Mouse (Mus musculus): ENCODE results near the gene Caln1. TPM values are rescaled to one million over a fixed set of nuclear protein-coding genes. Genes with fewer than 3 reads are reported as not detected.

The Caln1 gene
- 40.4 and 49.3 TPM in 2 replicates for polyA plus RNA-seq (2015; fragmentation: Nextera tagmentation; extraction: Ambion mirVana)

- H3K4me2 ChIP-seq (ENCODE audit: low read length): no peak within 1 kb of the TSS
- ATAC-seq: no peak
Measured at GRCm38 (mm10) chr5:130369237-130369636, at the start of gene Caln1. Caln1 (plus strand) TSS chr5:130369455.

GRCm38 (mm10) chr5:130319783-130320182 is 49.5 kb upstream of the Caln1 start:
- no peak overlapping the region for H3K4me3 ChIP-seq (ENCODE audit: low read length)
- H3K9ac ChIP-seq (ENCODE audit: low read depth, low read length): no peak overlapping the region
- no peak overlapping the region for H3K4me2 ChIP-seq (ENCODE audit: low read length)
- no peaks in the 10 kb centered on the region for H3K9me3 ChIP-seq (ENCODE audit: control insufficient read depth, low read length)
- no peak overlapping the region for H3K27ac ChIP-seq (ENCODE audit: low read depth, low read length)
- 95% methylated on average over 5 of the region's 5 CpGs for WGBS
- no peaks in the 10 kb centered on the region for H3K36me3 ChIP-seq (ENCODE audit: control insufficient read depth, insufficient read depth, low read length)
- ATAC-seq: no peak
- H3K27me3 ChIP-seq (replicated peaks; ENCODE audit: control insufficient read depth, insufficient read depth, low read length): no peaks in the 10 kb centered on the region
- H3K4me1 ChIP-seq (ENCODE audit: control insufficient read depth, insufficient read depth, low read depth, low read length): no peaks in the 10 kb centered on the region

More at GRCm38 (mm10) chr5:130369237-130369636, at the start of gene Caln1:
- no peaks in the 10 kb centered on the region for H3K4me1 ChIP-seq (ENCODE audit: control insufficient read depth, insufficient read depth, low read depth, low read length)
- H3K36me3 ChIP-seq (ENCODE audit: control insufficient read depth, insufficient read depth, low read length): no peaks in the 10 kb centered on the region
- H3K9me3 ChIP-seq (ENCODE audit: control insufficient read depth, low read length): no peaks in the 10 kb centered on the region
- no peaks in the 10 kb centered on the region for H3K27me3 ChIP-seq (replicated peaks; ENCODE audit: control insufficient read depth, insufficient read depth, low read length)
- WGBS: 59% methylated on average over 11 of the region's 11 CpGs
- H3K9ac ChIP-seq (ENCODE audit: low read depth, low read length): no peak within 1 kb of the TSS
- no peak within 1 kb of the TSS for H3K4me3 ChIP-seq (ENCODE audit: low read length)
- H3K27ac ChIP-seq (ENCODE audit: low read depth, low read length): no peak within 1 kb of the TSS

- Histone ChIP-seq H3K4me3 (ENCODE audit: low read length) (no peak overlapping the region), H3K36me3 (ENCODE audit: control insufficient read depth, insufficient read depth, low read length) (no peaks in the 10 kb centered on the region; the same call in 1 of the 2 replicates), H3K27ac (ENCODE audit: low read depth, low read length) (no peak overlapping the region), H3K4me1 (ENCODE audit: control insufficient read depth, insufficient read depth, low read depth, low read length) (no peaks in the 10 kb centered on the region), H3K9ac (ENCODE audit: low read depth, low read length) (no peak overlapping the region), H3K4me2 (ENCODE audit: low read length) (no peak overlapping the region), H3K27me3 (replicated peaks; ENCODE audit: control insufficient read depth, insufficient read depth, low read length) (no peaks in the 10 kb centered on the region), H3K9me3 (ENCODE audit: control insufficient read depth, low read length) (no peaks in the 10 kb centered on the region)
- ATAC-seq: peak; percentile 70
- 68% methylated on average over 3 of the region's 3 CpGs for WGBS
Measured at GRCm38 (mm10) chr5:130320485-130320884, 48.8 kb upstream of the Caln1 start.

- Histone ChIP-seq H3K27ac (ENCODE audit: low read depth, low read length) (no peak overlapping the region), H3K36me3 (ENCODE audit: control insufficient read depth, insufficient read depth, low read length) (no peaks in the 10 kb centered on the region; the same call in 1 of the 2 replicates), H3K4me1 (ENCODE audit: control insufficient read depth, insufficient read depth, low read depth, low read length) (no peaks in the 10 kb centered on the region), H3K27me3 (replicated peaks; ENCODE audit: control insufficient read depth, insufficient read depth, low read length) (no peaks in the 10 kb centered on the region), H3K4me3 (ENCODE audit: low read length) (no peak overlapping the region), H3K9ac (ENCODE audit: low read depth, low read length) (no peak overlapping the region), H3K9me3 (ENCODE audit: control insufficient read depth, low read length) (no peaks in the 10 kb centered on the region), H3K4me2 (ENCODE audit: low read length) (no peak overlapping the region)
- 89% methylated on average over 8 of the region's 8 CpGs for WGBS
- no peak for ATAC-seq
Measured at GRCm38 (mm10) chr5:130325486-130325885, 43.8 kb upstream of the Caln1 start.

- Histone ChIP-seq H3K27me3 (replicated peaks; ENCODE audit: control insufficient read depth, insufficient read depth, low read length) (no peaks in the 10 kb centered on the region), H3K4me3 (ENCODE audit: low read length) (no peak overlapping the region), H3K9ac (ENCODE audit: low read depth, low read length) (no peak overlapping the region), H3K27ac (ENCODE audit: low read depth, low read length) (no peak overlapping the region), H3K36me3 (ENCODE audit: control insufficient read depth, insufficient read depth, low read length) (no peaks in the 10 kb centered on the region; the same call in 1 of the 2 replicates), H3K4me2 (ENCODE audit: low read length) (no peak overlapping the region), H3K4me1 (ENCODE audit: control insufficient read depth, insufficient read depth, low read depth, low read length) (peaks cover 3% of the 10 kb centered on the region; the same call in 1 of the 2 replicates), H3K9me3 (ENCODE audit: control insufficient read depth, low read length) (no peaks in the 10 kb centered on the region)
- WGBS: 71% methylated on average over 6 of the region's 6 CpGs
- ATAC-seq: no peak
Measured at GRCm38 (mm10) chr5:130327615-130328263, 41.5 kb upstream of the Caln1 start.

GRCm38 (mm10) chr5:130328366-130328765 is 40.9 kb upstream of the Caln1 start:
- H3K36me3 ChIP-seq (ENCODE audit: control insufficient read depth, insufficient read depth, low read length): no peaks in the 10 kb centered on the region; the same call in 1 of the 2 replicates
- WGBS: 78% methylated on average over 9 of the region's 9 CpGs
- H3K27ac ChIP-seq (ENCODE audit: low read depth, low read length): no peak overlapping the region
- no peaks in the 10 kb centered on the region for H3K27me3 ChIP-seq (replicated peaks; ENCODE audit: control insufficient read depth, insufficient read depth, low read length)
- H3K9ac ChIP-seq (ENCODE audit: low read depth, low read length): no peak overlapping the region
- no peak for ATAC-seq
- no peaks in the 10 kb centered on the region for H3K9me3 ChIP-seq (ENCODE audit: control insufficient read depth, low read length)
- H3K4me1 ChIP-seq (ENCODE audit: control insufficient read depth, insufficient read depth, low read depth, low read length): peaks cover 3% of the 10 kb centered on the region; the same call in 1 of the 2 replicates
- no peak overlapping the region for H3K4me3 ChIP-seq (ENCODE audit: low read length)
- H3K4me2 ChIP-seq (ENCODE audit: low read length): no peak overlapping the region

- H3K9me3 ChIP-seq (ENCODE audit: control insufficient read depth, low read length): no peaks in the 10 kb centered on the region
- H3K9ac ChIP-seq (ENCODE audit: low read depth, low read length): no peak overlapping the region
- H3K27me3 ChIP-seq (replicated peaks; ENCODE audit: control insufficient read depth, insufficient read depth, low read length): no peaks in the 10 kb centered on the region
- ATAC-seq: no peak
- no peak overlapping the region for H3K4me3 ChIP-seq (ENCODE audit: low read length)
- peaks cover 5% of the 10 kb centered on the region; the same call in 1 of the 2 replicates for H3K4me1 ChIP-seq (ENCODE audit: control insufficient read depth, insufficient read depth, low read depth, low read length)
- H3K4me2 ChIP-seq (ENCODE audit: low read length): no peak overlapping the region
- H3K27ac ChIP-seq (ENCODE audit: low read depth, low read length): no peak overlapping the region
- H3K36me3 ChIP-seq (ENCODE audit: control insufficient read depth, insufficient read depth, low read length): no peaks in the 10 kb centered on the region; the same call in 1 of the 2 replicates
- 84% methylated on average over 2 of the region's 2 CpGs for WGBS
Measured at GRCm38 (mm10) chr5:130329889-130330288, 39.4 kb upstream of the Caln1 start.

GRCm38 (mm10) chr5:130330801-130331200 is 38.5 kb upstream of the Caln1 start:
- H3K27ac ChIP-seq (ENCODE audit: low read depth, low read length): no peak overlapping the region
- no peaks in the 10 kb centered on the region; the same call in 1 of the 2 replicates for H3K9me3 ChIP-seq (ENCODE audit: control insufficient read depth, low read length)
- H3K4me2 ChIP-seq (ENCODE audit: low read length): no peak overlapping the region
- peaks cover 5% of the 10 kb centered on the region; the same call in 1 of the 2 replicates for H3K4me1 ChIP-seq (ENCODE audit: control insufficient read depth, insufficient read depth, low read depth, low read length)
- peaks cover 7% of the 10 kb centered on the region for H3K36me3 ChIP-seq (ENCODE audit: control insufficient read depth, insufficient read depth, low read length)
- H3K9ac ChIP-seq (ENCODE audit: low read depth, low read length): no peak overlapping the region
- H3K4me3 ChIP-seq (ENCODE audit: low read length): no peak overlapping the region
- H3K27me3 ChIP-seq (replicated peaks; ENCODE audit: control insufficient read depth, insufficient read depth, low read length): no peaks in the 10 kb centered on the region
- ATAC-seq: no peak
- WGBS: 69% methylated on average over 4 of the region's 4 CpGs

- no peaks in the 10 kb centered on the region; the same call in 1 of the 2 replicates for H3K9me3 ChIP-seq (ENCODE audit: control insufficient read depth, low read length)
- H3K27me3 ChIP-seq (replicated peaks; ENCODE audit: control insufficient read depth, insufficient read depth, low read length): no peaks in the 10 kb centered on the region
- no peak for ATAC-seq
- H3K4me3 ChIP-seq (ENCODE audit: low read length): no peak overlapping the region
- H3K36me3 ChIP-seq (ENCODE audit: control insufficient read depth, insufficient read depth, low read length): peaks cover 7% of the 10 kb centered on the region
- no peak overlapping the region for H3K4me2 ChIP-seq (ENCODE audit: low read length)
- 45% methylated on average over 4 of the region's 4 CpGs for WGBS
- H3K27ac ChIP-seq (ENCODE audit: low read depth, low read length): no peak overlapping the region
- H3K9ac ChIP-seq (ENCODE audit: low read depth, low read length): no peak overlapping the region
- peaks cover 5% of the 10 kb centered on the region; the same call in 1 of the 2 replicates for H3K4me1 ChIP-seq (ENCODE audit: control insufficient read depth, insufficient read depth, low read depth, low read length)
Measured at GRCm38 (mm10) chr5:130331206-130331605, 38.0 kb upstream of the Caln1 start.

All from hindbrain, embryonic 16.5 days (tissue).